Mouse (Mus musculus) kidney, postnatal 36 days (tissue): ENCODE results near the gene Retnlb.
"Not testable (repeated sequence)": the region's sequence is repeated elsewhere in the genome, so short reads cannot be mapped to it uniquely, and the experiment has no call there.

Source experiments
- DNase-seq, 2 experiments: peaks; one replicate each; pipeline ENCODE4 v3.0.0; 2021 to 2022; ENCODE audit warnings: mixed read lengths in 2 of 2

The Retnlb gene

GRCm38 (mm10) chr16:48816695-48817094, at the start of gene Retnlb:
Gene Retnlb (plus strand): TSS chr16:48816856.
- DNase-seq = no peak

GRCm38 (mm10) chr16:48769183-48769582, 47.5 kb upstream of the Retnlb start:
- DNase-seq = no peak

GRCm38 (mm10) chr16:48771971-48772445, 44.6 kb upstream of the Retnlb start, which contains the start of gene Trat1:
Gene Trat1 (minus strand): TSS chr16:48772021.
- DNase-seq = no peak

GRCm38 (mm10) chr16:48777254-48777653, 39.4 kb upstream of the Retnlb start:
- peak in 1 of 2 experiments; percentile 20 for DNase-seq

- no peak for DNase-seq
These were observed 30.4 kb upstream of the Retnlb start for GRCm38 (mm10) chr16:48786258-48786657.

GRCm38 (mm10) chr16:48788704-48789185, 27.9 kb upstream of the Retnlb start:
- no peak for DNase-seq

- DNase-seq = no peak
These were observed 18.4 kb upstream of the Retnlb start for GRCm38 (mm10) chr16:48798285-48798684.

GRCm38 (mm10) chr16:48799470-48799869, 17.2 kb upstream of the Retnlb start:
- DNase-seq = no peak

- DNase-seq = no peak
These were observed 15.8 kb upstream of the Retnlb start for GRCm38 (mm10) chr16:48800906-48801305.

- DNase-seq = no peak
These were observed 11.2 kb upstream of the Retnlb start for GRCm38 (mm10) chr16:48805412-48805811.

- no peak for DNase-seq
These were observed 10.1 kb upstream of the Retnlb start for GRCm38 (mm10) chr16:48806521-48806920.

GRCm38 (mm10) chr16:48809374-48809773, 7.3 kb upstream of the Retnlb start:
- DNase-seq = peak in 1 of 2 experiments; percentile 29

GRCm38 (mm10) chr16:48811881-48812436, 4.7 kb upstream of the Retnlb start:
- no peak for DNase-seq

- DNase-seq = no peak
These were observed 1.9 kb downstream of the Retnlb start for GRCm38 (mm10) chr16:48818524-48818923.

GRCm38 (mm10) chr16:48826474-48826873, 9.8 kb downstream of the Retnlb start:
- no peak for DNase-seq

- DNase-seq = no peak
These were observed 11.0 kb downstream of the Retnlb start for GRCm38 (mm10) chr16:48827625-48828024.

- DNase-seq = no peak
These were observed 12.4 kb downstream of the Retnlb start for GRCm38 (mm10) chr16:48829060-48829459.

GRCm38 (mm10) chr16:48832055-48832454, 15.4 kb downstream of the Retnlb start:
- no peak for DNase-seq

GRCm38 (mm10) chr16:48833626-48834025, 17.0 kb downstream of the Retnlb start:
- not testable (repeated sequence) for DNase-seq

- no peak for DNase-seq
These were observed 25.6 kb downstream of the Retnlb start, which contains the start of gene Retnla for GRCm38 (mm10) chr16:48842266-48842665. Gene Retnla (plus strand): TSS chr16:48842551.

GRCm38 (mm10) chr16:48843671-48844386, 27.2 kb downstream of the Retnlb start:
- no peak for DNase-seq

- peak; percentile 1 to 2 for DNase-seq
These were observed 48.3 kb downstream of the Retnlb start for GRCm38 (mm10) chr16:48865004-48865403.

- DNase-seq = no peak
These were observed 51.0 kb downstream of the Retnlb start for GRCm38 (mm10) chr16:48867690-48868089.
